Mouse (Mus musculus) erythroblast, adult 5-6 weeks (primary cell): ENCODE measurements around the gene Fam184b. TPM values are rescaled to one million over a fixed set of nuclear protein-coding genes. Genes with fewer than 3 reads are reported as not detected.

ENCODE experiments used
- ATAC-seq: replicated peaks from 2 replicates; pipeline ENCODE4 v1.8.0; 2016; ENCODE audit warnings: moderate number of reproducible peaks, mild to moderate bottlenecking, moderate TSS enrichment, inconsistent platforms; ENCODE audit not compliant: poor library complexity, low FRiP score, severe bottlenecking
- total RNA-seq, 2 experiments: library from RNA; stranded (forward) in 1 of 2; stranded (reverse) in 1 of 2; fragments of 150-400 nt in 1 of 2; fragments of 200-764, 138-1000 nt in 1 of 2; gene quantifications; 2 replicates each; pipeline versions ENCODE4 v1.2.3 to v1.2.4; 2015 to 2017; ENCODE audit warnings: low replicate concordance in 2 of 2

Gene Fam184b
- total RNA-seq, 2 experiments from 2014 or later, result not detected

- ATAC-seq, result peak; percentile 98
Measured at GRCm38 (mm10) chr5:45519960-45520808, 119.2 kb downstream of the Fam184b start, which contains the start of gene Med28. Med28 (plus strand) TSS chr5:45520229.

GRCm38 (mm10) chr5:45515151-45515743, 124.2 kb downstream of the Fam184b start:
- no peak for ATAC-seq

GRCm38 (mm10) chr5:45514599-45514998, 124.8 kb downstream of the Fam184b start:
- no peak for ATAC-seq

GRCm38 (mm10) chr5:45513511-45513910, 125.9 kb downstream of the Fam184b start:
- ATAC-seq, result no peak

GRCm38 (mm10) chr5:45512908-45513307, 126.5 kb downstream of the Fam184b start:
- no peak for ATAC-seq

GRCm38 (mm10) chr5:45510071-45510470, 129.3 kb downstream of the Fam184b start:
- ATAC-seq, result no peak

- ATAC-seq, result no peak
Measured at GRCm38 (mm10) chr5:45497564-45497963, 141.8 kb downstream of the Fam184b start.

GRCm38 (mm10) chr5:45496930-45497550, 142.4 kb downstream of the Fam184b start:
- no peak for ATAC-seq

GRCm38 (mm10) chr5:45496479-45496878, 142.9 kb downstream of the Fam184b start:
- no peak for ATAC-seq

GRCm38 (mm10) chr5:45496042-45496441, 143.4 kb downstream of the Fam184b start:
- ATAC-seq, result no peak

GRCm38 (mm10) chr5:45495429-45495975, 143.9 kb downstream of the Fam184b start:
- ATAC-seq, result no peak

GRCm38 (mm10) chr5:45494093-45494755, 145.2 kb downstream of the Fam184b start:
- ATAC-seq, result no peak

GRCm38 (mm10) chr5:45493191-45494092, 146.0 kb downstream of the Fam184b start, which contains the start of gene Lap3:
Lap3 (plus strand) TSS chr5:45493374.
- ATAC-seq, result peak; percentile 96

GRCm38 (mm10) chr5:45491776-45492175, 147.6 kb downstream of the Fam184b start:
- ATAC-seq, result no peak

GRCm38 (mm10) chr5:45483654-45484053, 155.8 kb downstream of the Fam184b start:
- ATAC-seq, result no peak

GRCm38 (mm10) chr5:45482607-45483006, 156.8 kb downstream of the Fam184b start:
- no peak for ATAC-seq

GRCm38 (mm10) chr5:45481125-45481524, 158.3 kb downstream of the Fam184b start:
- ATAC-seq, result no peak

- no peak for ATAC-seq
Measured at GRCm38 (mm10) chr5:45480066-45480465, 159.3 kb downstream of the Fam184b start.
